Mouse (Mus musculus): ENCODE measurements around the gene Krt80. TPM values are rescaled to one million over a fixed set of nuclear protein-coding genes. Genes with fewer than 3 reads are reported as not detected.

The Krt80 gene
- polyA plus RNA-seq, 1 experiment from 2014 or later, result not detected

DNA sequence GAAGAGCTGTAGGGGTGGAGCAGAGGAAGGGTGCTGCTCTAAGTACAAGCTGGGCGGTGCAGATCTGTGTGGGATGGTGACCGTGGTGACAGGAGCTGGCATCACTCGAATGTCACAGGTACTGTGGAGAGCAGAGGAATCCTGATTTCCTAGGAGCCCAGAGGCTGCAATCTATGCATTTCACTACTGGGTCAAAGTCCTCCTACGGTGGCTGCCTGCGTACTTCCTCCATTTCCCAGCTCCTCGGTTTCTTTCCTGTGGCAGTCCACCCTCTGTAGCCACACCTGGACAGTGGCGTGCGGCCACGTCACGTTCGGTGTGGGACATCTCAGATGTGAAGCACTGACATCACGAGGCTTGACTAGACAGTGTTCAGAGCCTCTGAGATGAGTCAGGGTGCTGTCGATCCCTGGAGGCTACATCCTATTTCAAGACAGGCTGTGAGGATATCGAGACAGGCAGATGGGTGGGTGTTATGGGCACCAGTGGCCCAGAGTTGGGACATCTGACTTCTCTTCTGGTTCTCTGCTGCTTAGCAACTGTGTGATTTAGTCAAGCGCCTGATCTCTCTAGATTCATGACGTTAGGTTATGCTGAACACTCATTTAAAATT, 3.4 kb upstream of the Krt80 start:
- no peak overlapping the region for H3K27ac ChIP-seq (replicated peaks; ENCODE audit: low read depth, low read length)
- no peak for ATAC-seq (replicated peaks; ENCODE audit: insufficient number of reproducible peaks, low FRiP score, low TSS enrichment, low read depth)
- no peak overlapping the region for H3K4me2 ChIP-seq (ENCODE audit: low read depth, low read length)
- no peaks in the 10 kb centered on the region for H3K36me3 ChIP-seq (replicated peaks; ENCODE audit: control insufficient read depth, insufficient read depth, low read depth, low read length)
- H3K9ac ChIP-seq (replicated peaks; ENCODE audit: low read length), result no peak overlapping the region
- no peaks in the 10 kb centered on the region for H3K9me3 ChIP-seq (replicated peaks; ENCODE audit: control insufficient read depth, low read length)
- H3K27me3 ChIP-seq (ENCODE audit: control insufficient read depth, insufficient read depth, low read length), result no peaks in the 10 kb centered on the region
- DNase-seq (ENCODE audit: low spot score), result no peak
- no peak overlapping the region for H3K4me3 ChIP-seq (ENCODE audit: low read depth, low read length)
- H3K4me1 ChIP-seq (ENCODE audit: control insufficient read depth, insufficient read depth, low read length), result no peaks in the 10 kb centered on the region
- WGBS, result 86% methylated on average over 16 of the region's 16 CpGs

DNA sequence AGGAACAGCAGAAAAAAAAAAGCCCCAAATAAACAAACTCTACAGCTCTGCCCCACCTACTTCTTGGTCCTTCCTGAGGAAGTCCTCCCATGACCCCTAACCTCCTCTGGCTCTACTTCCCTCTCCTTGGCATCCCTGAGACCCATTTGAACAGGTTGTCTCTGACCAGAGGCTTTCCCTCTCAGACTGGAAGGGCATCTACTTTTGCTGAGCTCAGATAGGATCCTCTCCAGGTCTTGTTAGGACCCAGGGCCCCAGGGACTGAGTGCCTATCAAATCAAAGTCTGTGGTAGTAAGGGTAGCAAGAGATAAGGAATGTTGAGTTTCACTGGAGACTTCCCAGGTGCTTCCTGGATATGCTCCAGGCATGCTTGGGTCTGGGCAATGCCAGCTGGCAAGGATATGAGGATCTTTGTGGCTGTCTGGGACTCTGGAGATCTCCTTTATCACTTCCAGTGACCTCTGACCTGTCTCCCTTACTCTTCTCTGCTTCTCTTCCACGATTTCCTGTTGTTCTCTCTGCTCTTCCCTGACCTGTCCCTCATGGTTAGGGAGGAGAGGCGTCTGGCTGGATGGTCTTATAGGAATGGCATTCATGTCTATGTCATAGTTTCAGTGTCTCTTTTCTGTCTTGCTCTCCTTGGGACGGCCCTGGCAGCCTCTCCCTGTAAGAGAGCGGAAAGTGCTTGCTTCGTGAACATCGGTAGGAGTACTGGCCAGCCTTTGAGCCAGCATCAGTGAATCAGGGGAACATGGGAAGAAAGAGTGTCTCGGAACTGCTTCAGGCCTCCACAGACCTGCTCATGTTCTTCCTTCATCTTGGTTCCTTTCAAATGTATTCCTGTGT, 2.4 kb upstream of the Krt80 start:
- ATAC-seq (replicated peaks; ENCODE audit: insufficient number of reproducible peaks, low FRiP score, low TSS enrichment, low read depth) (no peak), DNase-seq (ENCODE audit: low spot score) (no peak)
- 59% methylated on average over 7 of the region's 7 CpGs for WGBS
- Histone ChIP-seq H3K4me1 (ENCODE audit: control insufficient read depth, insufficient read depth, low read length) (no peaks in the 10 kb centered on the region), H3K9me3 (replicated peaks; ENCODE audit: control insufficient read depth, low read length) (no peaks in the 10 kb centered on the region), H3K9ac (replicated peaks; ENCODE audit: low read length) (no peak overlapping the region), H3K27me3 (ENCODE audit: control insufficient read depth, insufficient read depth, low read length) (no peaks in the 10 kb centered on the region), H3K4me2 (ENCODE audit: low read depth, low read length) (no peak overlapping the region), H3K27ac (replicated peaks; ENCODE audit: low read depth, low read length) (no peak overlapping the region), H3K4me3 (ENCODE audit: low read depth, low read length) (no peak overlapping the region), H3K36me3 (replicated peaks; ENCODE audit: control insufficient read depth, insufficient read depth, low read depth, low read length) (no peaks in the 10 kb centered on the region)

DNA sequence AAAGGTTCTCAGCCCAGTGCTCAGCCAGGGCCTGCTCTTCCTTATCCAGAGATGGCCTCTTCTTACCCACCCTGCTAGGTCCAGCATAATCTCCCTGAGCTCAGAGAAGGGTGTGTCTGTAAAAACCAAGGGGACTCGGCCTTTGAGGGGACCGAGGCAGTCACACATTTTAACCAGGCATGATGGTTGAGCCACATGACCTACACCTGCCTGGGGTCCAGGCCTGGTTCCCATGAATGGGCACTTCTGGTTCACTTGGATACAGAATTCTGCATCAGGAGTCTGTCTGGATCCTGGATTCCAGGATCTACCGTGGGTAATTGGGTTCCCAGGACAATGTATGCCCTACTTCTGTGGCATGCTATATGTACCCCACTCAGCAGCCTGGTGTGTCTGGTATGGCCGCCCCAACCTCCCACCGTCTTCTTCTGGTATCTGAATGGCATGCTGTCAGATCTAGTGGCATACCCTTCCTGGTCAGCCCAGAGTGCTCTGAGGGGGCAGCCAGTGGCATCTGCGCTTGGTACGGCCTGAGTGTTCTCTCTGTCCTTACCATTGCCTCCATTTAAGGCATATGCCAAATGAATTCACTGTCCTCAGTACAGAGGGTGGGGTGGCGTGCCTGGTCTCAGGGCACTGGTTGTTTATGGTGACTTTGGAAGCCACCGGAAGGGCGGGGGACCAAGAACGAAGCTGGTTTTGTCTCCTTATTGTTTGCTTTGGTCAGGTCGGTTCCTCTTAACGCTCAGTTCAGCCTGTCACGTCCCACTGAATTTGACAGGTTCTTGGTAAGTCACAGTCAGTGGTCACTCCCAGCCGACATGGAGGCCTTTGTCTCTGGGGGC, 1.4 kb upstream of the Krt80 start:
- Histone ChIP-seq H3K4me3 (ENCODE audit: low read depth, low read length) (no peak overlapping the region), H3K27me3 (ENCODE audit: control insufficient read depth, insufficient read depth, low read length) (no peaks in the 10 kb centered on the region), H3K4me2 (ENCODE audit: low read depth, low read length) (no peak overlapping the region), H3K4me1 (ENCODE audit: control insufficient read depth, insufficient read depth, low read length) (no peaks in the 10 kb centered on the region), H3K9me3 (replicated peaks; ENCODE audit: control insufficient read depth, low read length) (no peaks in the 10 kb centered on the region), H3K27ac (replicated peaks; ENCODE audit: low read depth, low read length) (no peak overlapping the region), H3K36me3 (replicated peaks; ENCODE audit: control insufficient read depth, insufficient read depth, low read depth, low read length) (no peaks in the 10 kb centered on the region), H3K9ac (replicated peaks; ENCODE audit: low read length) (no peak overlapping the region)
- ATAC-seq (replicated peaks; ENCODE audit: insufficient number of reproducible peaks, low FRiP score, low TSS enrichment, low read depth) (no peak), DNase-seq (ENCODE audit: low spot score) (no peak)
- 84% methylated on average over 15 of the region's 15 CpGs for WGBS

DNA sequence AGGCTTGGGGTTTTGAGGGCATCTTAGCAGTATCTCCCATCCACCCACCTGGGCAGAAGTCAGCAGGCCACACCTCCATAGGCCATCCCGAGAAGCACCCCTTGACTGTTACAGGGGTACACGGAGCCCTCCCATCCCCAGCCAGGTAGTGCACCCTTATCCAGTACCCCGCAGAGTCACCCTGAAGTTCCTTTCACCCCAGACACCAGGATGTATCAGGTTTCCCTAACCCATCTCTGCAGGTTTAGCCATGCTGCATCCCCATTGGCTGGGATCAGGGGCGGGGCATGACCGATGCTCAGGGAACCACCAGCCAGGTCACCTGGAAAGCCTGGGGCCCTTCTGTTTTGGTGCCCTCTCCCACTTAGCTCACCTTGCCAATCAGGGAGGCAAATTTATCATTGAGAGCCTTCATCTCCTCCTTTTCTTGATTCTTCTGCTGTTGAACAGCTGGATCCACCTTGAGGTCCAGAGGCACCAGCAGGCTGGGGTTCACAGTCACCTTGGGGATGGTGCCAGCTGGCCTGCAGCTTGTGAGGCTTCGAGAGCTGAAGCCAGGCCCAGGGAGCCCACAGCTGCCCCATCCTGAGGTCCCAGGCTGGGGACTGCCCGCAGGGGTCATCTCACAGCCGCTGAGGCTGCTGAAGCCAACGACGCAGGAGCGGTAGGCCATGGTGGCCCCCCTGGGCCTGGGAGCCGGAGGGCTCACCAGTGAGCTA, 421 bp downstream of the Krt80 start:
- DNase-seq (ENCODE audit: low spot score) (no peak), ATAC-seq (replicated peaks; ENCODE audit: insufficient number of reproducible peaks, low FRiP score, low TSS enrichment, low read depth) (no peak)
- Histone ChIP-seq H3K27me3 (ENCODE audit: control insufficient read depth, insufficient read depth, low read length) (no peaks in the 10 kb centered on the region), H3K36me3 (replicated peaks; ENCODE audit: control insufficient read depth, insufficient read depth, low read depth, low read length) (no peaks in the 10 kb centered on the region), H3K9ac (replicated peaks; ENCODE audit: low read length) (no peak overlapping the region), H3K9me3 (replicated peaks; ENCODE audit: control insufficient read depth, low read length) (no peaks in the 10 kb centered on the region), H3K4me2 (ENCODE audit: low read depth, low read length) (no peak overlapping the region), H3K4me1 (ENCODE audit: control insufficient read depth, insufficient read depth, low read length) (no peaks in the 10 kb centered on the region), H3K27ac (replicated peaks; ENCODE audit: low read depth, low read length) (no peak overlapping the region), H3K4me3 (ENCODE audit: low read depth, low read length) (no peak overlapping the region)
- 31% methylated on average over 12 of the region's 12 CpGs for WGBS

DNA sequence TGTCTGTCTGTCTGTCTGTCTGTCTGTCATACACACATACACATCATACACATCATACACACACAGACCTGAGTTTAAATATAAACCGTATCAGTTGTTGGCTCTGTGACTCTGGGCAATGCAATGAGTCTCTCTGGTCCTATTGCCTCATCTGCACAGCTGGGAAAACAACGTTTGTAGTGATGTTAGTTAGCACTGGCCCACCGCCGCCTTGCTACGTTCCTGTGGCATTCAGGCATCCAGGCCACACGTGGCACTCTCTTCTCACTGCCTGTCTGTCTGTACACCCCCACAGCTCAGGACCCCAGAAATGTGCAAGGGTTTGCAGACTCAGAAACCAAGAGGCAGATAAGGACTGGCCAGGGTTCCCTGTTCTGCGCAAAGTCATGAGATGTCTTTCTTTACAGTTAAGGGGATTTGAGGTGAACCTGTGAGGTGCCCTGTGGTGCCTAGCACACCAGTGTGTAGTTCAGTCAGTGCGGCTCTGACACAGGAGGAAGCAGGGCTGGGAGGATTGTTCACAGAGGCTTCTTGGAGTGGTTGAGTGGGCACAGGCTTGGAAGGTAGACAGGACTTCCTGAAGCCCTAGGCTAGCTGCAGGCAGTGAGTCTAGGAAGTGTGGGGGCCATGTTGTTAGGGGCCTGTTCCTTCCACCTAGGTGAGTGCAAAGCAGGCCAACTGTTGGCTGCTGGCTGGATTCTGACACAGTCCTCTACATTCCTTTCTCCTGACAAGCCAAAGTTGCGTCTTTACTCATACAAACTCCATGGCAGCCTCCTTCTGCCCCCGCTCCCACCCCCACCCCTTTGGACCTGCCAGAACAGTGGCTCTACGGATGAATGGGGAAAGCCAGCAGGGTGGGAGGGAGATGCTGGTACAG, 1.2 kb downstream of the Krt80 start:
- H3K36me3 ChIP-seq (replicated peaks; ENCODE audit: control insufficient read depth, insufficient read depth, low read depth, low read length), result no peaks in the 10 kb centered on the region
- WGBS, result 62% methylated on average over 11 of the region's 11 CpGs
- H3K9ac ChIP-seq (replicated peaks; ENCODE audit: low read length), result no peak overlapping the region
- DNase-seq (ENCODE audit: low spot score) (no peak), ATAC-seq (replicated peaks; ENCODE audit: insufficient number of reproducible peaks, low FRiP score, low TSS enrichment, low read depth) (no peak)
- H3K27me3 ChIP-seq (ENCODE audit: control insufficient read depth, insufficient read depth, low read length), result no peaks in the 10 kb centered on the region
- no peak overlapping the region for H3K4me2 ChIP-seq (ENCODE audit: low read depth, low read length)
- no peaks in the 10 kb centered on the region for H3K4me1 ChIP-seq (ENCODE audit: control insufficient read depth, insufficient read depth, low read length)
- H3K9me3 ChIP-seq (replicated peaks; ENCODE audit: control insufficient read depth, low read length), result no peaks in the 10 kb centered on the region
- no peak overlapping the region for H3K4me3 ChIP-seq (ENCODE audit: low read depth, low read length)
- no peak overlapping the region for H3K27ac ChIP-seq (replicated peaks; ENCODE audit: low read depth, low read length)

DNA sequence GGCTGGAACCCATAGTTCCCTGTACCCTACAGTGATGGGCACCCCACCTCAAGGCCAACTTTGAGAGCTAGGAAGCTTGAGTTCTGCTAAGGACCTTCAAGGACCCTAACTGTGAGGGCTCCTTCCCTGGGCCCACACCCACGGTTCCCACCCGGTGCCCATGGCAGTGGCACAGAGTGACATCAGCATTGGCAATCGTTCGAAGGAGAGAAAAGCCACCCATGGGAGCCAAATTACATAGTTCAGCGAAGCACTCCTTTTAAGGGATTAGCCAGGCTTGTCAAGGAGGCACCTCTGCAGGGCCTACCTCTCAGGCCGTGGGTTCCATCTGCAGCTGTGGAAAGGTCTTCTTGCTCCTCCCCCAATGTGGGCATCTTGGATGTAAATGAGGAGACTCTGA, 1.9 kb downstream of the Krt80 start:
- H3K4me3 ChIP-seq (ENCODE audit: low read depth, low read length), result no peak overlapping the region
- no peaks in the 10 kb centered on the region for H3K27me3 ChIP-seq (ENCODE audit: control insufficient read depth, insufficient read depth, low read length)
- no peak overlapping the region for H3K9ac ChIP-seq (replicated peaks; ENCODE audit: low read length)
- no peak for DNase-seq (ENCODE audit: low spot score)
- H3K4me1 ChIP-seq (ENCODE audit: control insufficient read depth, insufficient read depth, low read length), result no peaks in the 10 kb centered on the region
- ATAC-seq (replicated peaks; ENCODE audit: insufficient number of reproducible peaks, low FRiP score, low TSS enrichment, low read depth), result no peak
- H3K4me2 ChIP-seq (ENCODE audit: low read depth, low read length), result no peak overlapping the region
- WGBS, result 81% methylated on average over 6 of the region's 6 CpGs
- H3K36me3 ChIP-seq (replicated peaks; ENCODE audit: control insufficient read depth, insufficient read depth, low read depth, low read length), result no peaks in the 10 kb centered on the region
- H3K9me3 ChIP-seq (replicated peaks; ENCODE audit: control insufficient read depth, low read length), result no peaks in the 10 kb centered on the region
- no peak overlapping the region for H3K27ac ChIP-seq (replicated peaks; ENCODE audit: low read depth, low read length)

DNA sequence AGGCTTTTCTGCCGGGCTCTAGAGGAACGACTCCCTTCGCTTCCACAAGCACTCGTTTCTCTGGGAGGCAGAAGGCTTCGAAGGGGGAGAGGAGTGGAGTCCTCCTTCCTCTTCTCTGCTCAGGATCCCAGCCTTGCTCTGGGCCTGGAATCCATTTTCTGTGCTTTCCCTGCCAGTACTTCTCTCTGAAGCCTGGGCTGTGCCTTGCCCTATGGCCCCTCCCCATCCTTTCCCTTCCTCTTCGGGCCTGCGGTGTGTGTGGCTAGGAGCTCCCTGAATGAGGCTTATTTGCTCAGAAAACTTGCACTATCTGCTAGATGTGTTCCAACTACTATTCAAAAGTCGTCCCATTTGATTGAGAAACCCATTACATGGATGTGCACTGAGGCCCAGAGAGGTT, 2.5 kb downstream of the Krt80 start:
- Histone ChIP-seq H3K27ac (replicated peaks; ENCODE audit: low read depth, low read length) (no peak overlapping the region), H3K4me1 (ENCODE audit: control insufficient read depth, insufficient read depth, low read length) (no peaks in the 10 kb centered on the region), H3K4me3 (ENCODE audit: low read depth, low read length) (no peak overlapping the region), H3K27me3 (ENCODE audit: control insufficient read depth, insufficient read depth, low read length) (no peaks in the 10 kb centered on the region), H3K9ac (replicated peaks; ENCODE audit: low read length) (no peak overlapping the region), H3K9me3 (replicated peaks; ENCODE audit: control insufficient read depth, low read length) (no peaks in the 10 kb centered on the region), H3K4me2 (ENCODE audit: low read depth, low read length) (no peak overlapping the region), H3K36me3 (replicated peaks; ENCODE audit: control insufficient read depth, insufficient read depth, low read depth, low read length) (no peaks in the 10 kb centered on the region)
- 77% methylated on average over 8 of the region's 8 CpGs for WGBS
- ATAC-seq (replicated peaks; ENCODE audit: insufficient number of reproducible peaks, low FRiP score, low TSS enrichment, low read depth) (no peak), DNase-seq (ENCODE audit: low spot score) (no peak)
